Mouse (Mus musculus) spleen, adult 2 months (tissue): ENCODE measurements around the gene Scel. TPM values are rescaled to one million over a fixed set of nuclear protein-coding genes. Genes with fewer than 3 reads are reported as not detected.

Experiments used
- DNase-seq, 2 experiments: peaks; one replicate each; pipeline versions ENCODE4 v3.0.0 to v3.0.0-alpha.2; 2012 to 2021; ENCODE audit warnings: low spot score in 2 of 2, low read depth in 1 of 2
- H3K27ac ChIP-seq: fragments of 200-500 bp; 2 replicates; pipeline ENCODE4 v1.5.1; 2012; ENCODE audit warnings: low read length, inconsistent platforms; ENCODE audit not compliant: insufficient read depth
- H3K27me3 ChIP-seq: fragments of 200-500 bp; 2 replicates; pipeline ENCODE4 v1.6.1; 2012; ENCODE audit warnings: mild to moderate bottlenecking, moderate library complexity, low read length, inconsistent platforms; ENCODE audit not compliant: control insufficient read depth, insufficient read depth
- H3K36me3 ChIP-seq: fragments of 200-500 bp; 2 replicates; pipeline ENCODE4 v1.6.1; 2012; ENCODE audit warnings: mild to moderate bottlenecking, low read length, inconsistent platforms; ENCODE audit not compliant: control insufficient read depth, insufficient read depth
- H3K4me1 ChIP-seq: fragments of 200-500 bp; 2 replicates; pipeline ENCODE4 v1.6.1; 2011; ENCODE audit warnings: inconsistent platforms; ENCODE audit not compliant: control insufficient read depth, insufficient read depth, insufficient read length
- H3K4me3 ChIP-seq: fragments of 200-500 bp; 2 replicates; pipeline ENCODE4 v1.5.1; 2011; ENCODE audit warnings: mild to moderate bottlenecking, inconsistent platforms; ENCODE audit not compliant: insufficient read depth, insufficient read length; ENCODE audit errors: extremely low read depth
- CTCF ChIP-seq: fragments of 200-500 bp; IDR thresholded peaks from 2 replicates; pipeline ENCODE4 v1.5.1; 2011; ENCODE audit warnings: mild to moderate bottlenecking, inconsistent platforms; ENCODE audit not compliant: insufficient read depth, insufficient read length, insufficient replicate concordance; ENCODE audit errors: extremely low read depth
- POLR2A ChIP-seq: fragments of 200-500 bp; IDR thresholded peaks from 2 replicates; pipeline ENCODE4 v1.6.1; 2011; ENCODE audit warnings: low read depth, low read length, inconsistent platforms
- WGBS: fragments of 180-500 bp; shearing (Covaris S2); methylation state at CpG from one replicate; pipeline ENCODE4 v1.1.7; 2018; 5-methylcytosine and 5-hydroxymethylcytosine counted together
- polyA plus RNA-seq: library from polyadenylated mRNA; depleted of rRNA; stranded (reverse); fragments of >200 nt; gene quantifications from 2 replicates; pipeline ENCODE4 v1.2.3, GENCODE M21; 2012

Scel gene
- polyA plus RNA-seq, 1 experiment, result 0.11 TPM

DNA sequence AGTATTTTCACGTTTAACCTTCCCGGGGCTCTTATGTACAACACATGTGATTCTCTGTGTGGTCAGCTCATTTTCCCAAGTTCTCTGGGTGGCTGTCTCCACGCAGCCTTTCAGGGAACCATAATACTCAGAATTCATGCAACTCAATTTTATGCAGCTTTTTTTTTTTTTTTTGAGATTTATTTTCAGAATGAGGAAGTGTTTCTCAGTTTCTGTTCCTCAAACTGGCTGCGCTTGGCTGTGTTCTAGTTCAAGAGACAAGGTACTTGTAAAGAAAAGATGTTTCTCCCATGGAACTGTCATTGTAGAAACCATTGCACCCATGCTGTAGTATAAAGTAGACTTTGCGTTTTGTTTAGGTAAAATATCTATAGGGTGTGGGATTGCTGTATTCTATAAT lies 26.2 kb upstream of the Scel start:
- Histone ChIP-seq H3K4me3 (no peak overlapping the region), H3K27me3 (no peaks in the 10 kb centered on the region), H3K27ac (peak overlapping the region; percentile 39; the same call in 1 of the 2 replicates), H3K4me1 (peaks cover 21% of the 10 kb centered on the region), H3K36me3 (no peaks in the 10 kb centered on the region)
- TF ChIP-seq CTCF (no peak), POLR2A (no peak)
- 12% methylated on average over 5 of the region's 5 CpGs for WGBS
- peak; percentile 45 to 70 for DNase-seq

DNA sequence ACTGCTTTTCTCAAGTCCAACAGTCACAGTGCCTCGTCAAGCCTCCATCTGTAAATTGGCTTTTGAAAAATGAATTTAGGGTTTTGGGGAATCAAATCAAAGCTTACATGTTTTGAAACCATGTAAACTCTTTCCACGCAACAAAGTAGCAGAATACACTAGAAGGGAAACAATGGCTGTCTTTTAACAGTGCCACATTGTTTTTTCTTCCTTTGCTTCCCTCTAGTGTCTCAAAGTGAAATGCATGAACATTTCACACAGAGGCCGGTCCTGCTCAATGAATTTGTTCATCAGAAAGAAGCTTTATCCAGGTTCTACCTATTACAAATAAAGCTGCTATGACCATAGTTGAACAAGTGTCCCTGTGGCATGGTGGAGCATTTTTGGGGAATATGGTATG lies 24.5 kb upstream of the Scel start:
- H3K36me3 ChIP-seq, result no peaks in the 10 kb centered on the region
- H3K27me3 ChIP-seq, result no peaks in the 10 kb centered on the region
- peak in 1 of 2 experiments; percentile 35 for DNase-seq
- H3K4me3 ChIP-seq, result no peak overlapping the region
- no peak overlapping the region for H3K27ac ChIP-seq
- peaks cover 18% of the 10 kb centered on the region for H3K4me1 ChIP-seq
- TF ChIP-seq POLR2A (no peak), CTCF (no peak)
- 25% methylated on average over 3 of the region's 3 CpGs for WGBS

DNA sequence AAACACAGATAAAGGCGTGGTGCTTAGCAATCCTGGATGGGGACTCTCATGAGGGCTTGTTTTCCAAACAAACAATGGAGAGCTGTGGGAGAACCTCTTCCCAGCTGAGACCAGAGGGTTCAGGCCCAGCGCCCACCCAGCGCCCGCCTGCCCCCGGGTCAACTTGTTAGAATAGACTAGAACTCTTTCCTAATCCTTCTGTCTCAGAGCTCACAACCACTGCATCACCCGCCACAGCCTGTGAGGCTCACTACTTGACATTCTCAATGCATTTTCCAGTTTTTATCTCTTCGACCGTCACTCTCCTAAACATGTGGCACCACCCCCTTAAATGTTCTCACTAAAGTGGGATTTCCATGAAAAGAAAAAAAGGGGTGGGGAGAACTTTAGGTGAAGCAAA lies 14.9 kb upstream of the Scel start:
- DNase-seq, result no peak
- Histone ChIP-seq H3K27me3 (no peaks in the 10 kb centered on the region), H3K4me3 (no peak overlapping the region), H3K4me1 (no peaks in the 10 kb centered on the region), H3K27ac (no peak overlapping the region), H3K36me3 (no peaks in the 10 kb centered on the region)
- TF ChIP-seq CTCF (no peak), POLR2A (no peak)
- 86% methylated on average over 8 of the region's 8 CpGs for WGBS

DNA sequence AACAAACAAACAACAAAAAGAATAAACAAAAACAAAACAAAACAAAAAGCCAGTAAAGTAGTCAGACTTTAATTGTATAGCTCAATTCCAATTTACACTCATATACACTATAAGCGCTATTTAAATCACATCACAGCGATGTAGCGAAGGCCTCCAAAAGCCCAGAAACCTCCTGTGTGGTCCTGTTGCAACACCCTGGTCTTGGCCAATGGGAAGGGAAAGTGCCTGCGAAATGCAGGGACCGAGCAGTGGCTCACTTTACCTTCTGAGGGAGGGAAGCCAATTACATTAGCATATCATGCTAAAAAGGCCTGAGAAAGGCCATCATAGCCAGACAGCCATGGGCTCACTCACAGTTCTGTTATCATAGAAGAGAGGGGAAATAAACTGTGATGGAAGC lies 14.5 kb upstream of the Scel start:
- DNase-seq, result no peak
- Histone ChIP-seq H3K4me3 (no peak overlapping the region), H3K36me3 (no peaks in the 10 kb centered on the region), H3K27me3 (no peaks in the 10 kb centered on the region), H3K4me1 (no peaks in the 10 kb centered on the region), H3K27ac (no peak overlapping the region)
- WGBS, result 90% methylated on average over 5 of the region's 5 CpGs
- no peak for TF ChIP-seq CTCF
- no peak for TF ChIP-seq POLR2A

DNA sequence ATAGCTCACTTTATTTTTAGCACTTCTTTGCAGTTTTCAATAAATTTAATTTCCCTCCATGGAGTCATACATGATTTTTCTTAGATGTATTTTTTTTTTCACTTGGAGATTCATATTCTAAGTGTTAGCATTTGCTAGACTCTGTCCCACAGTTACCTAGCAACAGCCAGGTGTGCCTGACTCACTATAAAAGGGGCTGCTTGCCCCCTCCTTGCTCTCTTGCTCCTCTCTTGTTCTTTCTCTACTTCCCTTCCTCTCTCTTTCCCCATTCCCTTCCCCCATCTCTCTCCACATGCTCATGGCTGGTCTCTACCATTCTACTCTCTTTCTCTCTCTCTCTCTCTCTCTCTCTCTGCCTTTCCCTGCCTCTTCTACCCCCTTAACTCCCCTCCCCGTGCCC lies 14.1 kb upstream of the Scel start:
- Histone ChIP-seq H3K4me1 (no peaks in the 10 kb centered on the region), H3K27ac (no peak overlapping the region), H3K4me3 (no peak overlapping the region), H3K27me3 (no peaks in the 10 kb centered on the region), H3K36me3 (no peaks in the 10 kb centered on the region)
- DNase-seq, result no peak
- TF ChIP-seq POLR2A, result no peak
- WGBS, result 62% methylated on average over 1 of the region's 1 CpGs

DNA sequence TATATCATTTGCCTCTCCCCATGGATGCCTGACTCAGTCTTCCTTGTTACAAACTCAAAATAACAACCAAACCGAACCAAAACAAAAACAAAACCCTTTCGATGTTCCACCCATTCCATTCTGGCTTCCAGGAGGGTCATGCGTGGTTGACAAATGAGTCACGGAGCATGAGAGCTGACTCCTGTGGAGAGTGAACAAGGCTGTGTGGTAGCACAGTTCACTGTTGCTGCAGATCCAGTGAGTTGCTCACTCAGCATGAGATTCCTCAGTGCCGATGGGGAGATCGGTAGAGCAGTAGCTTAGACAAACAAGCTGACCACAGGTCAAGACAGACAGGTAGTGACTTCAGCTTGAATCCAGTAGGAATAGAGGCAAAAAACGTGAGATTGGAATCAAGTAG lies 12.8 kb upstream of the Scel start:
- 84% methylated on average over 7 of the region's 7 CpGs for WGBS
- Histone ChIP-seq H3K27ac (no peak overlapping the region), H3K27me3 (no peaks in the 10 kb centered on the region), H3K4me1 (no peaks in the 10 kb centered on the region), H3K36me3 (no peaks in the 10 kb centered on the region), H3K4me3 (no peak overlapping the region)
- DNase-seq, result no peak
- TF ChIP-seq POLR2A (no peak), CTCF (no peak)

DNA sequence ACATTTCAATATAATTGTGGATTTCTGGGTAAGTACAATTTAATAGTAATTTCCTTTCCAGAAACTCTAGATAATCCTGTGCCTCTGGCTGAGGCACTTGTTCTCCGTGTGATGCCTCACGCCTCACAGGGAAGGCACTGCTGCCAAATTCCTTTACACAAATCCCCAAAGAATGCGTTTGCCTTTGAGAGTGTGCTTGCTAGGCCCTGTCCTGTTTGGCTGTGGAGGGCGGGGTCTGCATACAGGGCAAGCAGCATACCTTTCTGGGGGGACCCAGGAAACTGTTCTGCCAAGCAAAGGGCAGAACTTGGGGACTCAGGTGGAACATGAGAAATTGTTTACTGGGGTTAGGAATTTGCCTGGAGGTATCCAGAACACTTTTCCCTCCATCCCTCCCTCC lies 12.2 kb upstream of the Scel start:
- Histone ChIP-seq H3K36me3 (no peaks in the 10 kb centered on the region), H3K4me1 (no peaks in the 10 kb centered on the region), H3K27me3 (no peaks in the 10 kb centered on the region), H3K4me3 (no peak overlapping the region), H3K27ac (no peak overlapping the region)
- TF ChIP-seq CTCF (no peak), POLR2A (no peak)
- 76% methylated on average over 4 of the region's 4 CpGs for WGBS
- no peak for DNase-seq
